Mouse (Mus musculus) midbrain, embryonic 15.5 days (tissue): ENCODE data around the gene Tmprss3. TPM values are rescaled to one million over a fixed set of nuclear protein-coding genes. Genes with fewer than 3 reads are reported as not detected.

Experiments used
- ATAC-seq: fragments of 200-750 bp; cut with Nextera tagmentation; replicated peaks from 2 replicates; pipeline ENCODE4 v1.8.0; 2017; ENCODE audit warnings: moderate TSS enrichment
- H3K27ac ChIP-seq: fragments of 300-500 bp; sonication (generic); 2 replicates; pipeline ENCODE4 v1.5.1; 2015; ENCODE audit warnings: mild to moderate bottlenecking, inconsistent platforms
- H3K27me3 ChIP-seq: fragments of 300-500 bp; sonication (generic); replicated peaks from 2 replicates; pipeline ENCODE4 v1.6.1; 2015; ENCODE audit warnings: inconsistent platforms
- H3K36me3 ChIP-seq: fragments of 300-500 bp; sonication (generic); replicated peaks from 2 replicates; pipeline ENCODE4 v1.6.1; 2015; ENCODE audit warnings: inconsistent platforms
- H3K4me1 ChIP-seq: fragments of 300-500 bp; sonication (generic); 2 replicates; pipeline ENCODE4 v1.6.1; 2015; ENCODE audit warnings: inconsistent platforms
- H3K4me2 ChIP-seq: fragments of 300-500 bp; sonication (generic); 2 replicates; pipeline ENCODE4 v1.6.1; 2015; ENCODE audit warnings: inconsistent platforms, mild to moderate bottlenecking, moderate library complexity
- H3K4me3 ChIP-seq: fragments of 300-500 bp; sonication (generic); 2 replicates; pipeline ENCODE4 v1.5.1; 2015; ENCODE audit warnings: mild to moderate bottlenecking, inconsistent platforms
- H3K9ac ChIP-seq: fragments of 300-500 bp; sonication (generic); 2 replicates; pipeline ENCODE4 v1.6.1; 2015; ENCODE audit warnings: mild to moderate bottlenecking, inconsistent platforms
- H3K9me3 ChIP-seq: fragments of 300-500 bp; sonication (generic); 2 replicates; pipeline ENCODE4 v1.6.1; 2016; ENCODE audit warnings: inconsistent platforms
- WGBS: fragments of 180-500 bp; shearing (Covaris S2); methylation state at CpG from one replicate; pipeline ENCODE4 v1.1.7; 2015; ENCODE audit warnings: mixed read lengths; 5-methylcytosine and 5-hydroxymethylcytosine counted together
- polyA plus RNA-seq: library from polyadenylated mRNA; unstranded; fragments of >200 nt; fragmentation: Nextera tagmentation; extraction: Ambion mirVana; gene quantifications from 2 replicates; pipeline ENCODE4 v1.2.1, GENCODE M21; 2015

Gene Tmprss3
- polyA plus RNA-seq, 1 experiment from 2014 or later: 0.08 TPM

DNA sequence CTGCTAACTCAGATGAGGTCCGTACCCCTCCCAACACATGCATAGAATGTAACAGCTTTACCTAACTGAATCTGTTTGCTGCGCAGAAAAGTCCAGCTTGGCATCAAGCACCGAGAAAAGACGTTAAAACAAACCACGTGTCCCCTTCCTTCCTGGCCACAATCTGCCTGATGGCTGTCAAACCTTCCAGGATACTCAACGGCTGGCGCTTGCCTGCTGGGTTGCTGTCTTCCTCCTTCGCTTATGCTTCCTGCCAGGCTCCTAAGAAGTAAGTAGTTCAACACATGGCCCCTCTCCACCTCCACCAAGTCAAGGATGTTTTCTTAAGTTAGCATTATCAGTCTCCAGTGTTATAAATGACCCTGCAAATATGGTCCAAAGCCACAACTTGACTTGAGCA lies 45.0 kb downstream of the Tmprss3 start:
- H3K4me2 ChIP-seq: no peak overlapping the region
- H3K9ac ChIP-seq: no peak overlapping the region
- no peaks in the 10 kb centered on the region for H3K27me3 ChIP-seq
- H3K4me1 ChIP-seq: no peaks in the 10 kb centered on the region; the same call in 1 of the 2 replicates
- no peaks in the 10 kb centered on the region for H3K9me3 ChIP-seq
- no peak overlapping the region for H3K27ac ChIP-seq
- no peaks in the 10 kb centered on the region for H3K36me3 ChIP-seq
- H3K4me3 ChIP-seq: no peak overlapping the region
- WGBS: 85% methylated on average over 8 of the region's 8 CpGs
- ATAC-seq: no peak

DNA sequence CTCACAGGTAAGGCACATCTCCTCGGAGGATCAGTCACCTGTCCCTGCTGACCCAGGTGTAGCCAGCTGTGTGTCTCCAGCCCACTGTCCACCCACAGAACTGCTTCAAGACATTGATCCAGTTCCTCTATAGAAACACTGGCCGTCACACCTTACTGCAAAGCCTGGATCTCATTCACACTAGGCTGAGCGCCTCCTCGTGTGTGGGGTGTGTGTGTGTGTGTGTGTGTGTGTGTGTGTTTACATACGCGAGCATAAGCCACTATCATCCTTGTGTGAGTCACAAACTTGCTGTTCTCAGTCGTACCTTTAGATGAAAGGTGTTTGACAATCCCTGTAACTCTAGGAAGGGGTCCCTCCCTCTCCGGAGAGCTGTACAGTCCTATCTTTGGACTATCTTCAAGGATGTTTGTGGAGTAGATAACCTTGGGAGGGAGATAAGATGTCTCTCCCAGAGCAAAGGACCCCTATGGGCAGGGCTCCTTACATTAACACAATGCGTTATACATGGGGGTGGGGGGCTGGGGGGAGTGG lies 45.7 kb downstream of the Tmprss3 start:
- no peak for ATAC-seq
- H3K4me2 ChIP-seq: no peak overlapping the region
- H3K27ac ChIP-seq: no peak overlapping the region
- no peak overlapping the region for H3K4me3 ChIP-seq
- H3K27me3 ChIP-seq: no peaks in the 10 kb centered on the region
- H3K4me1 ChIP-seq: no peaks in the 10 kb centered on the region; the same call in 1 of the 2 replicates
- H3K9me3 ChIP-seq: no peaks in the 10 kb centered on the region
- WGBS: 79% methylated on average over 9 of the region's 9 CpGs
- no peaks in the 10 kb centered on the region for H3K36me3 ChIP-seq
- no peak overlapping the region for H3K9ac ChIP-seq

DNA sequence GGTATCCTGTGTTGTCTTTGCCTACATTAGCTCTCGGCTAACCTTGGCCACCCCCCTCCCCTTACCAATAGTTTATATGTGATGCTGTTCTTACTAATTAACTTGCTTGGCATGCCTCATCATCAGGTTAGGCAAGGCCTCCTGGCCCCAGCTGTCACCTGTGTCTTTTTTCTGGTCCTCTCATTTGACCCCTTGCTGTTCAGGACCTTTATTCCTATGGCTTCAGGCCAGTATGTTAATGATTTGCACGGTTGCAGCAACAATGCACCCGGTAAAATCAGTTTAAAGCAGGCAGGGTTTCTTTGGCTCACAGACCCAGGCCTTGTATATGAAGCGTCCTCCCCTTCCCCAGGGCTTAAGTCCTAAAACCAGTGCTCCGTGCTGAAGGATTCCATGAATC lies 46.3 kb downstream of the Tmprss3 start:
- Histone ChIP-seq H3K27ac (no peak overlapping the region), H3K4me2 (no peak overlapping the region), H3K9ac (no peak overlapping the region), H3K9me3 (no peaks in the 10 kb centered on the region), H3K4me1 (no peaks in the 10 kb centered on the region; the same call in 1 of the 2 replicates), H3K27me3 (no peaks in the 10 kb centered on the region), H3K4me3 (no peak overlapping the region), H3K36me3 (no peaks in the 10 kb centered on the region)
- 38% methylated on average over 5 of the region's 5 CpGs for WGBS
- ATAC-seq: no peak

DNA sequence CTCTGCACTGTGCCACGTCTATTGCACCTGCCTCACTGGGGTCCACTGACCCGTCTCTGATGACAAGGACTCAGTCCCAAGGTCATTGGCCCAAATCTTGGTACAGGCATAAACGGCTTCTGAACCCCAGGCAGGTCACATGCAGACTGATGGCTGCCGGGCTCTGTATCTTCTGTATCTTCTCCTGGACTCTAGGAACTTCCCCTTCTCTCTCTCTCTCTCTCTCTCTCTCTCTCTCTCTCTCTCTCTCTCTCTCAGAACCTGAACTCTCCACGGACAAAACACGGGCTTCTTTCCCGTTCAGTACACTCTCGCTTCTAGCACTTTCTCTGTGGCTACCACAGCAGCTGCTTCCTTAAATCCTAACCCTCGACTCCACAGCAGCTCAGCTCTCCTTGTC lies 52.8 kb downstream of the Tmprss3 start:
- Histone ChIP-seq H3K27me3 (no peaks in the 10 kb centered on the region), H3K9ac (no peak overlapping the region)
- 88% methylated on average over 9 of the region's 9 CpGs for WGBS

DNA sequence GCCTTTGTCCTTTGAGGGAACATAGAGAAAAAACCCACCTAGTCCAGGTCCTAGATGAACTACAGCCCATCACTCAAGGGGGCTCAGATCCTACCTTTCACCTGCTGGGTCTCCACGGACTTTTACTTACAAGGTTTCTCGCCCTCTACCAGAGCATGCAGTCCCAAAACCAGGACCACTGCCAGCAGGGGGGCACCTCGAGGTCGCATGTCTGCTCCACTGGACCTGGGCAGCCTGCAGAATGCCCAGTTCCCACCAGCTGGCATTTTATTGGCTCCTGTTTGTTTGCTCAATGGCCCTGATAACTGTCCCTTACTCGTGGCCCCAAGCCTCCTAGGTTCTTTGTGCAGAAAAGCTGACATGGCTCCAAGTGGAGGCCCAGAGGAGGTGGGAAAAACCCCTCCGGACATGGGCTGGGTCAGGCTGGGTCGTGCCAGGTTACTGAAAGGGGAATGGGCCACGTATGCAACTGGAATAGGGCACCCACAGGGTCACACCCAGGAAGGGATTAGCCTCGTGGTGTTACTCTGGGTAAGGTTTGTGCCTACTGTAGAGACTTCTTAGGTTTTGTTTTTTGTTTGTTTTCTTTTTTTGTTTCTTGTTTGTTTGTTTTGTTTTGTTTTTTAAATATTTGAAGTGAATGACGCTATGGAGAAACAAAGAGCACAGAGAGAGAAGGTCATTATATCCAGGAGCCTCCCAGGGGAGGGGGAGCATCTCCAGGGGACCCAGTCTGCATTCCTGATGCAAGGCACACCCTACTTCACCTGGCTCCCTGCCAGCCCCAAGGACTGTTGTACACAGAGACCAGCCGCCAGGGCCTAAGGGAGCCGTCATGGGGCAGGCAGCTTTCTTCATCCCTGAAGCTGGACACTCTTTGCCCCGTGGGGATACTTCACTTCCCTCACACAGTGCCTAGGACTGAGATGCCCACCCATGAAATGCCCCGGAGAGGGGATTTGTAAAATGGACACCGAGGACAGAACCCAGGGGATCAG lies 54.4 kb downstream of the Tmprss3 start, which contains the start of gene Tff2:
TSS of gene Tff2 (minus strand) at position 243 of the 998 bp plus-strand sequence.
- H3K27me3 ChIP-seq: no peaks in the 10 kb centered on the region
- H3K27ac ChIP-seq: no peak within 1 kb of the TSS
- no peak for ATAC-seq
- H3K4me3 ChIP-seq: no peak within 1 kb of the TSS
- H3K4me1 ChIP-seq: no peaks in the 10 kb centered on the region
- no peaks in the 10 kb centered on the region for H3K9me3 ChIP-seq
- 76% methylated on average over 15 of the region's 15 CpGs for WGBS
- H3K36me3 ChIP-seq: no peaks in the 10 kb centered on the region
- H3K4me2 ChIP-seq: no peak within 1 kb of the TSS
- no peak within 1 kb of the TSS for H3K9ac ChIP-seq

More for the DNA sequence above, 52.8 kb downstream of the Tmprss3 start:
- no peaks in the 10 kb centered on the region for H3K36me3 ChIP-seq
- no peak overlapping the region for H3K4me3 ChIP-seq
- H3K27ac ChIP-seq: no peak overlapping the region
- H3K4me1 ChIP-seq: no peaks in the 10 kb centered on the region
- ATAC-seq: no peak
- H3K9me3 ChIP-seq: no peaks in the 10 kb centered on the region
- H3K4me2 ChIP-seq: no peak overlapping the region

DNA sequence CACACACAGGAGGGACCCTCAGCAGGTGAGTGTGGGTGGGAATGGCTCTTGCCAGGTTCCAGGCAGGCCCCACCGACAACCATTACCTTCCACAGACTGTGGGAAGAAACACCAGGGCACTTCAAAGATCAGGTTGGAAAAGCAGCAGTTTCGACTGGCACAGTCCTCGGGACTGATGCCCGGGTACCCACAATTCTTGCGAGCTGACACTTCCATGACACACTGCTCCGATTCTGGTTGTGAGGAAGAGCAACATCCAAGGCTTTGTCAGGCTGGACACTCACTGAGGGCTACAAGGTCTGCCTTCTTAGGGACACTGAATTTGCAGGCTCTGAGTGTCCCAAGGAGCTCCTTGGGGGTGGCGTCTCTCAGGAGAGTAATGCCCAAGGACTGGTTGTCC lies 56.7 kb downstream of the Tmprss3 start:
- WGBS: 90% methylated on average over 7 of the region's 7 CpGs
- no peak for ATAC-seq

DNA sequence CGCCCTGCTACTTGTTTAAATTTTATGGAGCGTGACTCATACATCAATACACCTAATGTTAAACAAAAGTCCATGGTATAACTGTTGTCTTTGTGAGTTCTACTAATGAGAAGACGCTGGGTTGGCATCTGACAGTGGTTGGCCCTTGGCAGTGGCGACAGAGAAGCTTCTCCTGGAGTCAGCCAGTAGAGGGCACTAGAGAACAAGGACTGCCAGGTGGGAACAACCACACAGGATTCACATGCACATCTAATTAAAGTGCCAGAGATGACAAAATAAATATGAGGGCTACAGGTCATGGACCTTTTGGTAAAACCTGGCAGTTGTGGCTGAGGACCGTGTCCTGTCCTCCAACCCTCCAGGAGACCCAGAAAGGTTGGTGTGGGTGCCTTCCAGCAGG lies 60.4 kb downstream of the Tmprss3 start:
- no peak overlapping the region for H3K9ac ChIP-seq
- no peaks in the 10 kb centered on the region for H3K4me1 ChIP-seq
- H3K4me3 ChIP-seq: no peak overlapping the region
- WGBS: 17% methylated on average over 5 of the region's 5 CpGs
- no peaks in the 10 kb centered on the region for H3K27me3 ChIP-seq
- no peaks in the 10 kb centered on the region for H3K36me3 ChIP-seq
- no peak overlapping the region for H3K27ac ChIP-seq
- no peak for ATAC-seq
- H3K4me2 ChIP-seq: no peak overlapping the region
- no peaks in the 10 kb centered on the region for H3K9me3 ChIP-seq

More for the DNA sequence above, 56.7 kb downstream of the Tmprss3 start:
- Histone ChIP-seq H3K4me2 (no peak overlapping the region), H3K4me1 (no peaks in the 10 kb centered on the region), H3K9ac (no peak overlapping the region), H3K9me3 (no peaks in the 10 kb centered on the region), H3K27ac (no peak overlapping the region), H3K27me3 (no peaks in the 10 kb centered on the region), H3K4me3 (no peak overlapping the region), H3K36me3 (no peaks in the 10 kb centered on the region)

DNA sequence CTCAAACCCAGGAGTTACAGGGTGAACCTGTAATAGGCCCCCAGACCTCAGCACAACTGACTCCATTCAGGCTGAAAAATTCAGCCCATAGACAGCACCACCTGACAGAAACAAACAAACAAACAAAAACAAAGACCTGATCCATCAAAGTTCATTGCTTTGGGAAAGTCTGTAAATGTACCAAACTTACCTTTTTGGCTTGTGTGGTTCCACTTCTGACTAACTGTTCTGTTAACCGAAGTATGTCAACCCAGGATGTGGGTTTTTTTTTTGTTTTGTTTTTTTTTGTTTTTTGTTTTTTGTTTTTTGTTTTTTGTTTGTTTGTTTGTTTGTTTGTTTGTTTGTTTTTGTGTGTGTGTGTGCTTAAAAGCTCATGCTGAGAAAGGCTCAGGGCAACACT lies 62.0 kb downstream of the Tmprss3 start:
- Histone ChIP-seq H3K4me1 (no peaks in the 10 kb centered on the region), H3K4me3 (no peak overlapping the region), H3K36me3 (no peaks in the 10 kb centered on the region), H3K4me2 (no peak overlapping the region), H3K27me3 (no peaks in the 10 kb centered on the region), H3K27ac (no peak overlapping the region), H3K9me3 (no peaks in the 10 kb centered on the region), H3K9ac (no peak overlapping the region)
- WGBS: 98% methylated on average over 1 of the region's 1 CpGs
- no peak for ATAC-seq

DNA sequence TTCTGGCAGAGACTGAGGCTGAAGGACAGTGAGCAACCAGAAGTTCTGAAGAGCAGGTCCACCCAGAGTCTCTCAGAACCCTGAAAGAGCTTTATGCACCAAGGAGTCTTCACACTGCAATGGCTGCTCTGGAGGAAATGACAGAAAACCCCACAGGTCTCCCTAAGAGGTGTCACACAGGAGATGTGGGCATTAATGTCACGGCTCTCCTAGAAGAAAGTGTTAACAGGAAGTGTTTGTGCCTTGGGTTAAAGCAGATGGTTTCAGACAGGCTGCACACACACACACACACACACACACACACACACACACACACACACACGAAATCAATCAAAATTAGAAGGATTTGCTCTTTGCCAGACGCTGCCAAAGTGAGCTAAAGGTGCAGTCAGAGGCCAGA lies 62.5 kb downstream of the Tmprss3 start:
- ATAC-seq: no peak
- H3K9ac ChIP-seq: no peak overlapping the region
- H3K27me3 ChIP-seq: no peaks in the 10 kb centered on the region
- H3K4me1 ChIP-seq: no peaks in the 10 kb centered on the region
- WGBS: 63% methylated on average over 3 of the region's 3 CpGs
- no peaks in the 10 kb centered on the region for H3K9me3 ChIP-seq
- no peaks in the 10 kb centered on the region for H3K36me3 ChIP-seq
- H3K4me3 ChIP-seq: no peak overlapping the region
- no peak overlapping the region for H3K27ac ChIP-seq
- no peak overlapping the region for H3K4me2 ChIP-seq

DNA sequence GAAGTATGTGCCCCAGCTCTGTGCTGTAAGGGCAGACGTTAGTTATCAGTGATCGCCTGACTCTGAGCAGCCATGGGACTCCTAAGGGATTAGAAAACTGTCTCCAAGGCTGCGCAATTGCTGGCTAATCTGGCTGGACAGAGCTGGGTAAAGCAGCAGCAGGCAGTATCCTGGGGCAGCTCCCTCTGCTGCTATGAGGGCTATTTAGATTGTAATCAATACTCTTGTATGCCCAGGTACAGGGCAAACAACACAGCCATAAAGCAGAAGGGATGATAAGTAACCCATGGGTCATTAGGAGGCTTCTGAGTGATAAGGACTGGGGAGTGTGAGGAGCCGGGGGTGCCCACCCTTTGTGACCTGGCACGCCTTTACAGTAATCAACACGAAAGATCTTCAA lies 63.9 kb downstream of the Tmprss3 start:
- Histone ChIP-seq H3K4me2 (no peak overlapping the region), H3K9ac (no peak overlapping the region), H3K27me3 (no peaks in the 10 kb centered on the region), H3K27ac (no peak overlapping the region), H3K4me1 (no peaks in the 10 kb centered on the region), H3K9me3 (no peaks in the 10 kb centered on the region), H3K4me3 (no peak overlapping the region), H3K36me3 (no peaks in the 10 kb centered on the region)
- 80% methylated on average over 6 of the region's 6 CpGs for WGBS
- no peak for ATAC-seq

DNA sequence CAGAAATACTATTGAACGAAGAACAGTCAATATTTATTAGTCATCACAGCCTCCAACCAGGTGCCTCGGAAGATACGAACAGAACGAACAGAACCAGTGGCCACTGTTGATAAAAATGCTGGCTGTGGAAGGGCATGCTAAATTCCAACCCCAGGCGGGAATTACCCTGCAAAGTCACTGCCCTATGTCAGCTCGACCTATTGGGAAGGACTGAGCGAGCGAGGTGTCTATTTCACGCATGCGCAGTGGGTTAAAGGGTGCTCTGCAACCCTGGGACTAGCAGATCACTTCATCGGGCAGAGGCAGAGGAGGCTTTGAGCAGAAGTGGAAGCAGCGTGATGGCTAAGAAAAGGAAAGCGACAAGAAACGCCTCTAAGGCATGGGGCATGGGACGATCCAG lies 65.0 kb downstream of the Tmprss3 start:
- H3K36me3 ChIP-seq: no peaks in the 10 kb centered on the region
- H3K4me3 ChIP-seq: no peak overlapping the region
- H3K27ac ChIP-seq: no peak overlapping the region
- H3K9me3 ChIP-seq: no peaks in the 10 kb centered on the region
- no peak for ATAC-seq
- H3K9ac ChIP-seq: no peak overlapping the region
- H3K4me1 ChIP-seq: no peaks in the 10 kb centered on the region
- 83% methylated on average over 15 of the region's 15 CpGs for WGBS
- H3K4me2 ChIP-seq: no peak overlapping the region
- no peaks in the 10 kb centered on the region for H3K27me3 ChIP-seq

DNA sequence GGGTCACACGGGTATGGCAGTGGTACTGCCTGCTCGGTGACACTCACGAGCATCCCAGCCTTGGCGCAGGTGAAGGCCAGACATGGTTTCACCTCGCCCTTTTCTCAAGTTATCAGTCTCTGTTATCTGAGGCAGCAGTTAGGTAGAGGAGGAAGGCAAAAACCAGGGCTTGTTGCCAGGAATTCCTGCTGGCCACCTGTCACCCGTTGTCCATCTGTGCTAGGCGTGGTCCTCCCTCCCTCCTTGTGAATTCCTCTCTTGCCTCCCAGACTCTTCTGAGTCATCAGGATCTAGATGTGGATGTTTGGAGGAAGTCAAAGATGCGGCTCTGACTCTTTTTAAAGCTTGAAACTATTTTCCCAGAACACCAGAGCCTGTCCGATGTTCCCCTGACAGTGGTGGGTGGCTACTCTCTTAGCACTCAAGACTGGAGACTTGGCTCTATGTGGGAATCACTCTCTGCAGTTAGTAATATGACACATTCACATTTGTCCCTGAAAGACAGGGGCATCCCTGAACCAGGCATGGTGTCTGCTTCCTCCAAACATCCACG lies 67.4 kb downstream of the Tmprss3 start:
- 89% methylated on average over 10 of the region's 10 CpGs for WGBS
- Histone ChIP-seq H3K27ac (no peak overlapping the region), H3K4me3 (no peak overlapping the region), H3K27me3 (no peaks in the 10 kb centered on the region), H3K9ac (no peak overlapping the region), H3K36me3 (no peaks in the 10 kb centered on the region), H3K4me2 (no peak overlapping the region), H3K9me3 (no peaks in the 10 kb centered on the region), H3K4me1 (no peaks in the 10 kb centered on the region)
- ATAC-seq: no peak
